Mouse (Mus musculus): Measurements from ENCODE around the gene Mpv17.

The Mpv17 gene

DNA sequence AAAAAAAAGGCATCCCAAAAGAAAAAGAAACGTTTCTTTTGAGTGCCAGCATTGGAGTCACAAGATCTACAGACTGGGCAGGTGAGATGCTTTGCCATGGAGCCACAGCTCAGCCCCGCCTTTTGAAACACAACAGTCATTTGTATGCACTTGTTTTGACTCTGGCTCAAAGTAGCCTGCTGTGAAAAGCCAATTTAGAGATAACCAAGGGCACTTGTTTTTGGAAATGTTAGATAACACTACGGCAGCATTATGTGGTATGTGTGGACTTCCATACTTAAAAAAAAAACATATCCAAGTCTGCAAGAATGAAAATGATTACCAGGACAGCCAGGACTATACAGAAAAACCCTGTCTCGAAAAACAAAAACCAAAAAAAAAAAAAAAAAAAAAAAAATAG, 29.6 kb upstream of the Mpv17 start:
- DNase-seq (ENCODE audit: extremely low spot score, low spot score), result no peak

DNA sequence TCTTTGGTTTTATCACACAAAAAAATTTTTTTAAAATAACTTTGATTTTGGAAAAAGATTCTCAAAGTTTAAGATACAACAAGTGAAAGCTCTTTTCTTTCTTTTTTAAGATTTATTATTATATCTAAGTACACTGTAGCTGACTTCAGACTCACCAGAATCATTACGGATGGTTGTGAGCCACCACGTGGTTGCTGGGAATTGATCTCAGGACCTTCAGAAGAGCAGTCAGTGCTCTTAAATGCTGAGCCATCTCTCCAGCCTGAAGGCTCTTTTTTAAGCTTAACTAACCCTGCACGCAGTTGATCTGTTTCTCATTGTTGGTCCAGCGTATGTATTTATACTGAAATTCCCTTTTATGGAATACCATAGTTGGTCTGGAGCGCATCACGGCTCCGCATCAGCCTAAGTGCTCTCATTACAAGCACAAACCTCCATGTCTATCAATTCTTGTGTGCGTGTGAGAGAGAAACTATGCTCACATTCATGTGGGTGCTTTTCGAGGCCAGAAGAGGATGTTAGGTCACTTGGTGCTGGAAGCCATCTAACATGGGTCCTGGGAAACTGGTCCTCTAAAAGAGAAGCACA, 27.2 kb upstream of the Mpv17 start:
- DNase-seq (ENCODE audit: extremely low spot score, low spot score), result no peak

DNA sequence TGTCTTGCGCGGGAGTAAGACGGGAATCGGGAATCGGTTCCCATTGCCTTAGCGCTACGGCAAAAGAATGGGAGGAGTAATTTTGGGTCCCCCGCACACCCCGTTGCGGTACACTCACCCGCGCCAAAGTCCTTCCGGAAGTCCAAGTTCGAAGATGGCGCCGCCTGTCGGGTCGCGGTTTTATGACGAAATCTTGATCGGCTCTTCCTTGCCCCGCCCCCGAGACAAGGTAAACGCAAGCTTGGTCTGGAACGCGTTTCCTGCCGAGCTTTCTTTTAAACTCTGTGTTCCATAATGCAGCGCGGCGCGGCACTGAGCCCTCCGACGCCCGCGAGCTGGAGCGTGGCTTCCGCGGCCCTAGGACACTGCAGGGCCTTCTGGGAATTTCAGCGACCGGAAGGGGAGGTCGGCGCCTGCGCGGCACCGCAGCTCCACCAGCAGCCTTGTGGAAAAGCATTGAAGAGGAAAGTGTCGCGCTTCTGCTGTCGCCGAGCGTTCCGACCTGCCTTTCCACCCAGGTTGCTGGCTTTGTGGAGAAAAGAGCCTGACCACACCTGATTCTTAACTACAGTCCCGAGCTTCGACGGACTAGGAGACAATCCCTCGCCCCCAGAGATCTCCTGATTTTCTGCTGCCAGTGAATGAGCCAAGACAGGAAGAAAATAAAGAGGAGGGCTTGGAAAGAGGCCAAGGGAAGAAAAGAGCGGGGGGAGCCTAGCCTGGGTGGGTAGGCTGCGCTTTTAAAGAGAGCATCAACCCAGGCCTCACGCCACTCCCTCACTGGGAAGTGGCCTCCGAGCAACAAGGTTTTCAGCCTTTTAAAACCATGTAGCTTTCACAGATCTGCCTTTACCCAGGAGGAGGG, 25.9 kb upstream of the Mpv17 start, which contains the start of the genes Gm29609 and Gtf3c2:
Gm29609 (minus strand) TSS at position 146 of the 865 bp plus-strand sequence.
Gtf3c2 (minus strand) TSS at position 379 of the 865 bp plus-strand sequence.
- peak; percentile 91 for DNase-seq (ENCODE audit: extremely low spot score, low spot score)

DNA sequence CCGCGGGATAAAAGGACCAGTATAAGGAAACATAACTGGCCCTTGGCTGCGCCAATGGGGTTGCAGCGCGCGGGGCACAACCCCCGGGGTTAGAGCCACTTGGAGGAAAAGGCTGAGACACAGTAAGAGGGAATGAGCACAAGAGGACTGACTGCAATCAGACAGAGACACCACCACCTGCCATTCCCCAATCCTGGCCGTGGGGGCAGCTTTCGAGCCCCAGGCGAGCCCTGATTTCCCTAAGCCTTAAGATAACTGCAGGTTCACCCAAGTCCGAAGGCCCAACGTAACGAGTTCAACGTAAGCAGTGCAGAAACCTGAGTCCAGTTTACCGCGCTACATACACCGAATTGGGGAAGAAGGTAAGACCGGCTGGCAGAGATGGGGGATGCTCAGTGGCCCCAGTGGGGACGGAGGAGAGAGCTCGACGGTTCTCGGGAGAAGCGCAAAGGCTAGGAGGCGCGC, 25.3 kb upstream of the Mpv17 start:
- no peak for DNase-seq (ENCODE audit: extremely low spot score, low spot score)

DNA sequence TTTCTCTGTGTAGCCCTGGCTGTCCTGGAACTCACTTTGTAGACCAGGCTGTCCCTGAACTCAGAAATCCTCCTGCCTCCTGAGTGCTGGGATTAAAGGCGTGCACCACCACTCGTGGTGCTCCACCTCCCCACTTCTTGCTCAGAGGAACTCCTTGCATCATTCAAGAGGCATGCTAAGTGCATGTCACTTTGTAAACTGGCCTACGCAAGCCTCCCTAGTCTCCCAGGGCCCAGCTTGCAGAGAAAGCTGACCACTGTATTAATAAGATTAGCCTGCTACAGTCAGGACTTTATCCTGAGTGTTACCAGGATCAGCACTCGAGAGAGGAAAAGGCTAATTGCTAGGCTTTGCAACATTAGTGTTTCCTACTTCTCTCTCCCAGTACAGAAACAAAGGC, 14.6 kb upstream of the Mpv17 start:
- no peak for DNase-seq (ENCODE audit: extremely low spot score, low spot score)

DNA sequence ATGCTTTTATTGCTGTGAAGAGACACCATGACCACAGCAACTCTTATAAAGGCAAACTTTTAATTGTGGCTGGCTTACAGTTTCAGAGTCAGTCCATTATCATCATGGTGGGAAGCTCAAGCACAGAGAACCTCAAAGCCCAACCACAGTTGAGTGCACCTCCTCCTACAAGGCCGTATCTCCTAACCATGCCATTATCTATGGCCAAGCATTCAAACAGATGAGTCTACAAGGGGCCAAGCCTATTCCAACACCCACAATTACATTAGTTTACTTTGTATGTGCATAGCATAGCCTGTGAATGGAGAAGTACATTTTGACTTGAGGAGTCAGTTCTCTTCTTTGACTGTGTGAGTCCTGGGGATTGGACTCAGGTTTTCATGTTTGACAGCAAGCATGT, 10.8 kb upstream of the Mpv17 start:
- DNase-seq (ENCODE audit: extremely low spot score, low spot score), result no peak

DNA sequence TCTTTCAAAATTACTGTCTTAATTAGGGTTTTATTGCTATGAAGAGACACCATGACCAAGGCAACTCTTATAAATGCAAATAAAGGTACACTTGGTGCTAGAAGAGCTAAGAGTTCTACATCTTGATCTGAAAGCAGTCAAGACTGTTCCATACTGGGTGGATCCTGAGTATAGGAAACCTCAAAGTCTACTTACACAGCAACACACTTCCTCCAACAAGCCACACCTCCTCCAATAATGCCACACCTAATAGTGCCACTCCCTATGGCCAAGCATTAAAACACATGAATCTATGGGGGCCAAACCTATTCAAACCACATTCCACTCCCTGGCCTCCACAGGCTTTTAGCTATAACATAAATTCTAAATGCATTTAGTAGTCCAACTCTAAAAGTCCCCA, 8.4 kb upstream of the Mpv17 start:
- no peak for DNase-seq (ENCODE audit: extremely low spot score, low spot score)

DNA sequence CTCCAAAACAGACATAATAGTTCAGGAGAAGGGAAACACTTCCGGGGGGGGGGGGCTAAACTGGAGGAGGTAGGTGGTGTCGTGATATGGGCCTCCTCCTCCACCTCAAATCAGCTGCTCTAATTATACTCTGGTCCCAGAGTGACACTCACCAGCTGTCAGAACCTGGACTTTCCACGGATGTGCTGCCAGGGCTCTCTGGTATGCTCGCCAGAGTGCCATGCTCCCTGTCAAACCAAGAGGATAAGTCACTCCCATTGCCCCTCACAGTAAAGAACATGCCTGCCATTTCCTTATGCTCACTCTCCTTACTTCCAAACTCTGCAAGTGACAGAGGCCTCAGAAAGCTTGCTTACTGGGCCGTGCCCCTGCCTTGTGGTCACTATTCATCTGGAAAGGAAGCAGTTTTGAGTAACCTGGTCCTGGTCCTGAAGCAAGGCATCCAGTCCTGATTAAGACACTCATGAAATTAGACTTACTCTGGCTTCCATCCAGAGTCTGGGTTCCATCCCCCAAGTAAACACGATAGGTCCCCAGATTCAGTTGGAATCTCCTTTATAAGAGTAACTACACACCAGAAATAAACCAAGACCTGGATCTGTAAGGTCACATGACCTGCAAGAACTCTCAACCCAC, 417 bp downstream of the Mpv17 start:
- DNase-seq (ENCODE audit: extremely low spot score, low spot score), result no peak

DNA sequence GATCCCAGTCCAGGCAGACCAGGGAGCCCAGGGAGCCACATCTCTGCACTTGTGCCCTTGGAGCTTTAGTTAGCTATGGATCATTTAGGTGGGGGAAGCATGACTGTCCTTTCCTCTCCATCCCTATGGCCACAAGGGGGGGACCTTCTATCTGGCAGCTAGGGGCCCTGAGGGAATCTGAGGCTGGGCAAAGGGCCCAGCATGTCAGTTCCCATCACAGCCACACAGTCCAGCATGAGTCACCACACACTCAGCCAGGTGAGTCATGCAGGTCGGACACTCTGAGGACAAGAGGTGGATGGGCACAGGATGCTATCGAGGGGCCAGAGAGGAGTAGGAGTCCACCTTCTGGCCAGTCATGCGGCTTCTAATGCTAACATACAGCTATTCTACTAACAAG, 2.3 kb downstream of the Mpv17 start:
- DNase-seq (ENCODE audit: extremely low spot score, low spot score), result no peak

DNA sequence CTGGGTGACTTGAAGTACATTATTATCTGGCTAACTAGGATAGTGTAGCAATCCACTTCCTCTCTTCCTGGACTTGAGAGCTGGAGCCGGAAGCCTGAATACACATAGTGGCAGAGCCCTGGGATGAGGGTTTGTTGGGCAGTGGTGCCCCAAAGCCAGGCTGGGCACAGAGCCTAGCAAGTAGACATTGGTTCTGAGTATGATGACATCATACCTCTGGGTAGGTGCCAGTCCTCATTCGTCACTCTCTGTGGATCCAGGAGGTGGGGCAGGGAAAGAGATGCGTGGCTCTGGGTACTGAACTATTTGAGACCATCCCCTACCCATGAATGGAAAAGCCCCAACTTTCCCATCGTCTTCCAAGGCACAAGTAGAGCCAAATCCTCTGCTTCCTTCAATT, 4.3 kb downstream of the Mpv17 start:
- no peak for DNase-seq (ENCODE audit: extremely low spot score, low spot score)

DNA sequence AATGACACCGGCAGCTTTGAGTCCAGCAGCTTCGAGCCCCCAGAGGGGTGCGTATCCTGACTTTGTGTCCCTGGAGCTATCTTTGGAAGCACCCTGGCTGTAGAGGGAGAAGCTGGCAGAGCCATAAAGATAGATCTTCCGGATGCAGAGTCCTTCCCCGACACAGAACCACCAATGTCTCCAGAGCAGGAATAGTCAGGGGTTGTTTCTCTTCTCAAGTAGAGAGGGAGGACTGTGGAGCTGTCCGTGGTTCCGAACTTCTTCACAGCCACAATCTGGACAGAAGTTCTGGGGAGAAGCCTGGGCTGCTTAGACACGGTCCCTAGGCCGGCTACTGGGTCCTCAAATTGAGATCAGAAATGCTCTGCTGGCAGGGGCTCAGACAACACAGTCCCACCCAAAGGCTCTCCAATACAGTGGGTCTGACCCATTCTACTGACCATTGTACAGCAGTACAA, 15.1 kb downstream of the Mpv17 start:
- DNase-seq (ENCODE audit: extremely low spot score, low spot score), result peak; percentile 35

DNA sequence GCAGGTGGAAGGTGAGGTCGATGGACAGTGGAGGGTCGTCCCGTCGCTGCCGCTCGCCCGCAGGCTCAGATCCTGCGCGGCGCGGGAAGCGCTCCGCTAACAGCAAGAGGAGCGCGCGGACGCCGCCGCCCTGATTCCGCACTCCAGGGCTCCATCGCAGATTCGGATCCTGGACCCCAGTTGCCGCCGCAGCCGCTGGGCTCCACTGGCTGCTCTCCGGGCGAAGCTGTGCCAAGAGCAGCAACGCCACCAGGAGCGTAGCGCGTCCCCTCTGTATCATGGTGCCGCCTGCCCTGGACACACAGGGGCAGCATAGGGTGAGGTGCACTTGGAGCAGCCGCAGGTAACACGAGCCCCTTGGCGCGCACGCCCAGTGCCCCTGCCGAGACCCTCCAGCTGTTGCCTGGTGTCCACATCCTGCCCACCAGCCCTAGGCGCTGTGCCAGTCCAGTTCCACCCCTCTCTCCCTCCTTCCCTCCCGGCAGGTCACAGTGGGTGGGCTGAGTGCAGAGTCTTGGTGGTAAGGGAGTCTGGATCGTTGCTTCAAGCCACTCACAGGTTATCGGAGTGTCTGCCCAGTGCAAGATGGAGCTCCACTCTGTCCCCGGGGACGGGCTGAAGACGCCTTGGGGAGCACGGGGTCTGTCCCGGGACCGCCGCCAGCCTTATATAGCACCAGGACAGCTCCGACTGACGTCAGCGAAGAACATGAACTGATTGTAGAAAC, 15.6 kb downstream of the Mpv17 start, which contains the start of gene Ucn:
Ucn (minus strand) TSS at position 589 of the 727 bp plus-strand sequence.
- DNase-seq (ENCODE audit: extremely low spot score, low spot score), result peak; percentile 33

DNA sequence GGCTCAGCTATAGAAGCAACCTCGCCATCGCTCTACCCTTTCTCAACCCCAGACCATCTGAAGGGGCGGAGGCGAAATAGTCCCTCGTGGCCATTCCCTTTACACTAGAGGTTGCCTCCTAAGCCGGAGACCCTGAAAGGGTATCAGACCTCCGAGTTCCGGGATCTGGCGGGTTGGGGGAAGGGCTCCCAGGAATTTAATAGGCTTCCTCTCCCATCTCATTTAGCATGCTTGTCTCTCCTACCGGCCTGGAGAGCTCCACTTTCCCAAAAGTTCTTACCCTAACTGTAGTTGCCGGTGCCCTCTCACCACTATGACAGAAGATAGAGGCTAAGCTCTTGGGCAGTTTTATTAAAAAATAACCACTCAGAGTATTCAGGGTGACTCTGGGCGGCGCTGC, 16.4 kb downstream of the Mpv17 start:
- DNase-seq (ENCODE audit: extremely low spot score, low spot score), result peak; percentile 28

DNA sequence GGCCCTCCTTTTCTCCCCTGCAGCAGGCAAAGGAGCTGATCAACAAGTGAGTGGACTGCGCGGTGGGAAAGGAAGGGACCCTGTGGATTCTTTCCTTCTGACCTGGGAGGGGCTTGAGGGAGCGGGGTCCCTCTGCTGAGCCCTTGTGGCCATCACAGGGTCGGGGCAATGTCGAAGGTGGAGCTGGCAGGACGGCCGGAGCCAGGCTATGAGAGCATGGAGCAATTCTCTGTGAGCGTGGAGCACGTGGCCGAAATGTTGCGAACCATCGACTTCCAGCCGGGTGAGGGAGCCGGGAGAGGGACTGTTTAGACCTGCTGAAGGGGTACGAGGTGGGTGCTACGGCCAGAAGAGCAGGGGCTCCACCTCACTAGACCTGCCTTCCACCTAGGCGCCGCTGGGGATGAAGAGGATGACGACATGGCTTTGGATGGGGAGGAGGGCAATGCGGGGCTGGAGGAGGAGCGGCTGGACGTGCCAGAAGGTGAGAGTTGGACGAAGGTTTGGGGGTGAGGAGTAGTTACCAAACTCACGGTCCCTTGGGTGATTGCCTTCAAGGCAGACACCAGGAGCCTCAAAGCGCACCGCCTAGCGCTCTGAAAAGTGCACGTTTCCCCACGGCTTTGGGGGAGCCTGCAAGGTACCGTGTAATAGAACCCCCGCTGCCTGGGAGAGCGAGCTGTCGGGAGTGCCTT, 17.2 kb downstream of the Mpv17 start:
- peak; percentile 32 for DNase-seq (ENCODE audit: extremely low spot score, low spot score)

DNA sequence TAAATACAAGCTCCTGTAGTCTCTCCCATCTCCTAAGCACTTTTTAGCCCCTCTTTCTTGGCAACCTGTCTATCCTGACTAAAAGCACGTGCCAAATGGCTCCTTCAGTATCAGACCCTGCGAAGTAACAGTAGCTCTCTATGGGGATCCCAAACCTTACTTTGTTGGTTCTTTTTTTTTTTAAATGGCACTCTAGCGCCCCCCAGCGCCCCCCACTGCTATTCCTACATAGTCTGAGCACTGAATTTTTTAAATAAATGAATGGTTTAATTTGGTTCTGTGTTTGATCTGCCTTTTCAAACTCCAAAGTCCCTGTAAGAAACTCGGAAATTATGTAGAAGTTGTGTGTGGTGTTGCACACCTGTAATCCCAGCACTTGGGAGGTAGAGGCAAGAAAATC, 28.0 kb downstream of the Mpv17 start:
- no peak for DNase-seq (ENCODE audit: extremely low spot score, low spot score)

DNA sequence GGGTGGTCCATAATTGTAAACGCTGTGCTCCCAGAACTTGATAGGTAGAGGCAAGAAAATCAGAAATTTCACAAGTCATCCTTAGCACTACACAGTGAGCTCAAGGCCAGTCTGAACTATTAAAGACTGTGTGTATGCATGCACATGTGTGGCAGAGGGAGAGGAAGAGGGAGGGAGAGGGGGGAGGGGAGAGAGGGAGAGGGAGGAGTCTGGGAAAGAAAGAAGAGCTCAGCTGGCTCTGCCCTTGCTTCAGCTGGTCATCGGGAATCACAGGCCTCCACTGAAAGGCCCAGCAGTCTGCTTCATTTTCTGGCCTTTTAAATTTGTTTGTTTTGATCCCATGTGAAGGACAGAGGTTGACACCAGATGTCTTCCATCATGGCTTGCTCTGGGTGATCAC, 30.6 kb downstream of the Mpv17 start:
- DNase-seq (ENCODE audit: extremely low spot score, low spot score), result no peak

DNA sequence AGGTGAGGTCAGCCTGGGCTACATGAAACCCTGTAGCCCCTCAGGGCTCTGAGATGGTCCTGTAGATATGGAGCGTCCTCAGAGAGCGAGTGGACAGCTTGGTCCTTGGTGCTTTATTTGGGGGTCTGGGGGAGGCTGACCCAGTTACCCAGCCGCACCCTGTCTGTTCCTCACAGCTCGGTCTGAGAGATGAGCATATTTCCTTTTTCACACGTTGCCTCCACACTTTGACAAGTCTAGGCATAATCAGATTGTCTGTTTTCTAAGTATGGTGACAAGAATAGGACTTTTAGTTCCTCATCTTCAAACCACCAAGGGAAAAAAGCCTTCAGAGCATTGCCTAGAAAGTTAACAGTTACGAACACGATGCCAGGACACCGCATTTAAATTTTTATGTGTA, 32.9 kb downstream of the Mpv17 start:
- DNase-seq (ENCODE audit: extremely low spot score, low spot score), result no peak

DNA sequence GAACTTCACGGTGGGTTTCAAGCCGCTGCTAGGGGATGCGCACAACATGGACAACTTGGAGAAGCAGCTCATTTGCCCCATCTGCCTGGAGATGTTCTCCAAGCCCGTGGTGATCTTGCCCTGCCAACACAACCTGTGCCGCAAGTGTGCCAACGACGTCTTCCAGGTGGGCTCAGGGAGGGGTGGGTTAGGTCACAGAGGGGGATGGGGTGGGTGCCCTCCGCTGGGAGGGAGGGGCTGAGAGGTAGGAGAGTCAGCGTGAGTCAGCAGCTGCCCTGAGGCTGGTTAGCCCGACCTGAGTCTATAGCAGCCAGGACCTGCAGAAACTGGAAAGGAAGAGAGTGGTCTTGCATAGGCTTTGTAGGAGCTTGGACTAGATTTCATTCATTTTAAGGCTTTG, 37.1 kb downstream of the Mpv17 start:
- DNase-seq (ENCODE audit: extremely low spot score, low spot score), result no peak

DNA sequence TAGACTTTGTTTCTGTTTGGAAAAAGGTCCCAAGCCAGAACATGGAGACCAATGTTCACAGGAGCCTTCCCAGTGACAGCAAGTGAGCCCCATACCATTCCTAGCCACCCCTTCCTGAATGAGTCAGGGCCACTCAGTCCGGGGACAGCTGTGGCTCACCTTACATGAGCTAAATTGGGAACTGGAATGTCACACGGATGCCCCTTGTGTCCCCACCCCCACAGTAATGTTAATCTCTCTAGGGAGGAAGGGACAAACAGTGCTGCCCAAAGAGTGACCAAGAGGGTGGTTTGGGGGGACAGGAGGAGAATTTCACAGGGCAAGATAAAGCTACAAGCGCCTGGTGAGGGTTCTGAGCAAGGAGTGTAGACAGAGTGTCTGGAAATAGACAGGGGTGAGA, 37.7 kb downstream of the Mpv17 start, which contains the start of gene Trim54:
Trim54 (plus strand) TSS at position 359 of the 400 bp plus-strand sequence.
- no peak for DNase-seq (ENCODE audit: extremely low spot score, low spot score)

DNA sequence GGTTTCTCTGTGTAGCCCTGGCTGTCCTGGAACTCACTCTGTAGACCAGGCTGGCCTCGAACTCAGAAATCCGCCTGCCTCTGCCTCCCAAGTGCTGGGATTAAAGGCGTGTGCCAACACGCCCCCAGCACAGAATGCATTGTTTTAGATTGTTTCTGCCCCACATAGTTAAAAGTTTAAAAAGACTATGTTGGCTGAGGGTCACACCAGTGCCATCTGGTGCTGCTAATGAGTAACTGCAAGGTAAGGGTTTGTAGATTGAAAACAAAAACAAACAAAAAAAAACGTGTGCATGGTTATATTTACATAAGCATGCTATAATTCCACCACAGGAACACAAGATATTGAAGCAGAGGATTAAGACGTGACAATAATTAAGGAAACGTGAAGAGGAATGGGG, 43.3 kb downstream of the Mpv17 start:
- DNase-seq (ENCODE audit: extremely low spot score, low spot score), result no peak

DNA sequence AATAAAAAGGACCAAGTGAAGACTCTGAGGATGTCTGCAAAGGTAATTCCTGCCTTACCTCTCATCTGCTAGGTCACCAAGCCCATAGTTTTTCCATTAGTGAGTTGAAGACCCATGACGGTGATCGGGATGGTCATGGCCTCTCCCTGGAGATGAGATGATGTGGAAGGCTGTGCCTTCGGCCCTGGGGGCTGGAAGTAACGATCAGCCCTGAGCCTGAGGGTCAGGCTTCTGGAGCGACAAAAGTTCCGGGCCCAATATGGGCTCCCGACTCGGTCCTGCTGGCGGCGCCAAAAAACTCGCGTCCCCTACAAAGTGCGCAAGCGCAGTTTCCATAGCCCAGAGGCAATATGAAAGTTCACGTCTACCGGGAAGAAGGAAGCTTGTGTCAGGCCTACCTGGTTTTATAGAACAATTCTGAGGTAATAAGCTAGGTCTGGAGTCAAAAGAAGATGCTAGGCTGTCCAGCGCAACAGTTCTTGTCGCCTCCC, 46.0 kb downstream of the Mpv17 start, which contains the start of gene Slc30a3:
Slc30a3 (minus strand) TSS at position 238 of the 491 bp plus-strand sequence.
- DNase-seq (ENCODE audit: extremely low spot score, low spot score), result no peak
